Mouse (Mus musculus) embryonic fibroblast, embryonic 13.5 days (primary cell): ENCODE results near the gene Mmp20. TPM values are rescaled to one million over a fixed set of nuclear protein-coding genes. Genes with fewer than 3 reads are reported as not detected.

ENCODE experiments used
- H3K27ac ChIP-seq: 2 replicates; pipeline ENCODE4 v1.5.1; 2012; ENCODE audit warnings: low read length, control low read depth, inconsistent platforms; ENCODE audit not compliant: insufficient read depth
- H3K4me1 ChIP-seq: 2 replicates; pipeline ENCODE4 v1.6.1; 2011; ENCODE audit warnings: low read length; ENCODE audit not compliant: control insufficient read depth, insufficient read depth
- H3K4me3 ChIP-seq: 2 replicates; pipeline ENCODE4 v1.5.1; 2011; ENCODE audit warnings: mild to moderate bottlenecking, control low read depth, low read length; ENCODE audit not compliant: insufficient read depth
- CTCF ChIP-seq: IDR thresholded peaks from 2 replicates; pipeline ENCODE4 v1.5.1; 2011; ENCODE audit warnings: mild to moderate bottlenecking, control low read depth, low read length, moderate library complexity, borderline replicate concordance; ENCODE audit not compliant: insufficient read depth
- POLR2A ChIP-seq: IDR thresholded peaks from 2 replicates; pipeline ENCODE4 v1.6.1; 2011; ENCODE audit warnings: low read depth, mild to moderate bottlenecking, control low read depth, low read length, moderate library complexity
- polyA plus RNA-seq: library from polyadenylated mRNA; stranded (reverse); fragments of >200 nt; gene quantifications from 2 replicates; pipeline ENCODE4 v1.2.4, GENCODE M21; 2011; ENCODE audit warnings: low read depth; ENCODE audit not compliant: missing spikeins, insufficient read length

The Mmp20 gene
- polyA plus RNA-seq, 1 experiment = not detected

DNA sequence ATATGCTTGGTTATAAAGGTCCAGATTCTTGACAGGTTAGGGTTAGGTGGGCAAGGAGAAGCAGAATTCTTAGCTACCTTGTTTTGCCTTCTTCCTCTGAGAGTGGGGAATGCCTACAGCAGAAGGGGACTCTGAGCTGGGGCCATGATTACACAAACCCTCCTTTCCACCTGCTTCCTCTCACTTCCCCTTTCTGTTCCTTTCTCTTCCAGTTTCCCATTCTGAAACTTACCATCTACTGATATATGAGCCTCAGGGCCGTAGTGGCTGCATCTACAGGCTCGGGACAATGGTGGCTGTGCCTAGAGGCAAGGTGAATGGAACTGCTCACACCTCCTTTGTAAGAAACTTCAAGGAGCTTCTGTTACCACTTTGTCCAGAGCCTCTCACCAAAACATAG lies 58.0 kb downstream of the Mmp20 start:
- no peak overlapping the region for H3K4me3 ChIP-seq
- TF ChIP-seq CTCF (no peak), POLR2A (no peak)
- H3K4me1 ChIP-seq = no peaks in the 10 kb centered on the region
- no peak overlapping the region for H3K27ac ChIP-seq

DNA sequence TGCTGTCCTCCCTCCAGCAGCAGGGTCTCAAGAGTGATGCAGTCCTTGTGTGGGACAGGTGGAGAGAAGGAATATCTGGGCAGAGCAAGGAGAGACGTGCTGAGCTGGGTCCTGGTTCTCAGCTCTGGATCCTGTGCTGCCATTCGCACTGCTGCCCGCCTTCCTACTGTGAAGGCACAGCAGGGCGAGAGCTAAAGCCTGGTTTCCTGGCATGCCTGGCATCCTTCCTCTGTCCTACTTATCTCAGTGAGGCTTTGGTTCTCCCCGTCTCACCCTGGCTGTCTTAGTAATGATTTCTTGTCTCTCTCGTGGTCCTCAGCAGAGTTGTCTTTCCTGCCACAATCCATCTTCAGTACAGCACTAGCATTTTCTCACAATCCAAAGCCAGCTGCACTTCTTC lies 61.8 kb downstream of the Mmp20 start:
- H3K4me1 ChIP-seq = no peaks in the 10 kb centered on the region
- no peak for TF ChIP-seq CTCF
- TF ChIP-seq POLR2A = no peak
- no peak overlapping the region for H3K27ac ChIP-seq
- H3K4me3 ChIP-seq = no peak overlapping the region

DNA sequence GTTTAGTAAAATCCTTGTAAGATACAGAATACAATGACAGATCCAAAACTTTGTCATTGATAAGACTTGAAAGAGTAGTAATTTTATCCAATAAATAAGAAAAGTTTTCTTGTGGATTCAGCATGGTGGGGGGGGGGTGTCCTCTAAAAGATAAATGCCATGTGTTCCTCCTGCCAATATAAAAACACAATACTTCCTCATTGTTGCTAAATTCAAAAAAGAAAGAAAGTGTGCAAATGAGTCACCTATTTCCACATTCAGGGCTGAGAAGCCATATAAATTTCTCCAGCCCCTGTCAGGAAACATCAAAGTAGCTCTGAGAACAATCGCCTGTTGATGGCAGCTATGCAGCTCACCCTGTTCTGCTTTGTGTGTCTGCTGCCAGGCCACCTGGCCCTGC lies 63.8 kb downstream of the Mmp20 start, which contains the start of gene Mmp7:
Mmp7 (plus strand) TSS at position 301 of the 400 bp plus-strand sequence.
- no peaks in the 10 kb centered on the region for H3K4me1 ChIP-seq
- TF ChIP-seq CTCF (no peak), POLR2A (no peak)

DNA sequence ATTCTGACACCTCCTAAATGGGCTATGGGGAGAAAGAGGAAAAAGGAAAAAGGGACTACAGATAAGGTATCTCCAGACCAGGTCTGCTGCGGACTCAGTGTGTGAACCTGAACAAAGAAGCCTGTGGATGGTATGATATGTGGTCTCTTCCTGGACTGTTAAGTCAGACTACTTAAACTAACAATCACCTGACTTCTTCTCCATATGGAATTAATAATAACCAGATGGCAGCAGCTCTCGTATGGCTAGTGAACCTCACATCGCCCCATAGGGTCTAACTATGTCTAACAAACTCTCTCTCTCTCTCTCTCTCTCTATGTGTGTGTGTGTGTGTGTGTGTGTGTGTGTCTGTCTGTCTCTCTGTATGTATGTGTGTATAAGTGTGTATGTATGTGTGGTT lies 65.9 kb downstream of the Mmp20 start:
- Histone ChIP-seq H3K27ac (no peak overlapping the region), H3K4me1 (no peaks in the 10 kb centered on the region), H3K4me3 (no peak overlapping the region)
- TF ChIP-seq POLR2A (no peak), CTCF (no peak)

More for the DNA sequence above, 63.8 kb downstream of the Mmp20 start, which contains the start of gene Mmp7:
- H3K27ac ChIP-seq = no peak within 1 kb of the TSS
- no peak within 1 kb of the TSS for H3K4me3 ChIP-seq

DNA sequence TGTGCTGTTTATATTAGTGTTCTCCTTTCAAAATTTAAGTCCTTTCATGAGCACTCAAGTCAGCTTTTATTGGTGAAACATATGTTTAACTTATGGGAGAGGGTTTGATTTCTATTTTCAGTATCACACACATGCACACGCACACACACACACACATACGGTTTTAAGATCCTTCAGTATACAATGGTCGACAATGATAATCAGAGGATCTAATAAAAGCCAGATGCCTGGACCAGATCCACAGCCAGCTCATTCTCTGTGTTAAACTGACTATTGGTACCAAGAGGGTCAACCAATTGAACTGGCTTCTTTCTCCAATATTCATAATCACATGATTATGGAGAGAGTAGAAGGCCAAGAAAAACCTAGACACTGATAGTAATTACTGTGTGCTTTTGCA lies 67.6 kb downstream of the Mmp20 start:
- TF ChIP-seq CTCF (no peak), POLR2A (no peak)
- Histone ChIP-seq H3K4me1 (no peaks in the 10 kb centered on the region), H3K27ac (no peak overlapping the region), H3K4me3 (no peak overlapping the region)

DNA sequence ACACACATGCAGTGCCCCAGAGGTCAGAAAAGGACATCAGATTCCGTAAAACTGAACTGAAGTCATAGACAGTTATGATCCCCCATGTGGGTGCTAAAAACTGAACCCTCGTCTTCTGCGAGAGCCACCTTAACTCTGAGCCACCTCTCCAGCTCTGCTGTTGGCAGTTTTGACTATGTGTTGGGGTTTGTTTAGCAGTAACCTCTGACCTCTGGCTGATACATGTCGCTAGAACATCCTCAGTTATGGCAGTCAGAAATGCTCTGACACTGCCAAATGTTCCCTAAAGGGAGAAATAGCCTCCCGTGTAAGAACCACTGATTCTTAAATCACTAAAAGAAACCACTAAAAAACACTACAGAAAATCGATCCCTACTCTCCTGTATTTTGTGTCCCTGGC lies 80.7 kb downstream of the Mmp20 start:
- Histone ChIP-seq H3K4me1 (no peaks in the 10 kb centered on the region), H3K4me3 (no peak overlapping the region), H3K27ac (no peak overlapping the region)
- no peak for TF ChIP-seq CTCF
- TF ChIP-seq POLR2A = no peak

DNA sequence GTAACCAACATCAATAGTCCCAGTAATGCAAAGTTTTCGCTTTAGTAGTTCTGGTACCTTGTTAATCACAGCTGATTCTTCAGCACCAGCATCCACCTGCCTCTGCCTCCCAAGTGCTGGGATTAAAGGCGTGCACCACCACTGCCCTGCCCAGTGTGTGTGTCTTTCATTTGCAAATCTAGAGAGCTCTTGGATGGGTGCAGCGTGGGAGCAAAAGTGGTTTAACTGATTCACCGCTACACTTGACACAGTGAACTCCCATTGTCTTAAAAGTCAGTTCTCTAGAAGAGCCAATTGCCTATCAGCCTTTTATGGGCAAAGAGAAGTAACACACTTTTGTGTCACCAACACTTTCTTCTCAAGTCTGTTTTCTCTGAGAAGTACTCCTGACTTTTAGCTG lies 83.2 kb downstream of the Mmp20 start:
- H3K4me3 ChIP-seq = no peak overlapping the region
- H3K4me1 ChIP-seq = no peaks in the 10 kb centered on the region
- TF ChIP-seq POLR2A = no peak
- H3K27ac ChIP-seq = no peak overlapping the region

DNA sequence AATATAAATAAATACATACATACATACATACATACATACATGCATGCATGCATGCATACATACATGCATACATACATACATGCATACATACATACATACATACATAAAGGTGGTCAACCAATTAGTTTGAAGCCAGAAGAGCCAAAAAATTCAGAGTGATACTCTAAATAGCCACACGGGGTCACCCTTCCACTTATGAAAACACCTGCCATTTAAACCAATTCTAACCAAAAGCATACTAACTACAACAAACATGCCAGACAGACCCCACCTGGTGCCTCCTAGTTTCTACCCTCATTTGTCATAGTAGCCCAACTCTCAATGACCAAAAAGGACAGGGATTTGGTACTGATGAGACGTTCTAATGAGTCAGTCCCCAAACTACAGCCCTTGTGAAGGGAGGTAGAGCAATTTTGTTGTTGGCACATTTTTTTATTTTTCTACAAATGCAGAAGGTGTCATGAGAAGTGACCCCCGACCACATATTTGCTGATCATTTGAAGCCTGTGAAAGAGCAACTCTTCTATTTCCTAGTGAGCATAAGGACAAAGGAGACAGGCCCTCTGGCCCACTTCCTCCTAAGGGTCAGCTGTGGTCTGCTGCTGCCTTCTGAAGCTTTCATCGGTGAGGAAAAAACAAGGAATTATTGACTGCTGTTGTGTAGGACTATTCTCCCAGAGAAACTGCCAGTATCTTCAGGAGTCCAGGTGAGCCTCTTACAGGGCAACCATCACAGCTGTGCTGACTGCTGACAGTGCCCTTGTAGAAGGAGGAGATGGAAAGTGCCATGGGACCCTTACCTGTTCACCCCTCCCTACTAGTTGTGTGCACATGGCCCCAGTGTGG lies 86.3 kb downstream of the Mmp20 start:
- no peaks in the 10 kb centered on the region for H3K4me1 ChIP-seq
- no peak overlapping the region for H3K27ac ChIP-seq
- TF ChIP-seq CTCF (no peak), POLR2A (no peak)
- no peak overlapping the region for H3K4me3 ChIP-seq

DNA sequence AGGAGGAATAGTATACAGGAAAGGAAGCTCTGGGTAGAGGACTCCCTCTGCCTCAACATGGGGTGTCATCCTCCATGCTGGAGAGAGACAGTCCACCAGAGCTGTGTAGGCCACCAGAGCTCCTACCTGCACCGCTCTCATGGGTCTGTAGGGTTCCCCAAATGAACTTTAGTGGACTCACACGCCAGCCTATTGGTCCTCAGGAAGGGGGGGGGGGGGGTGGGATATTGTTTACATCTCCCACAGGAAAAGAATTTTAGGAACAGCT lies 86.8 kb downstream of the Mmp20 start:
- no peaks in the 10 kb centered on the region for H3K4me1 ChIP-seq
- TF ChIP-seq CTCF (no peak), POLR2A (no peak)
- no peak overlapping the region for H3K27ac ChIP-seq
- no peak overlapping the region for H3K4me3 ChIP-seq

DNA sequence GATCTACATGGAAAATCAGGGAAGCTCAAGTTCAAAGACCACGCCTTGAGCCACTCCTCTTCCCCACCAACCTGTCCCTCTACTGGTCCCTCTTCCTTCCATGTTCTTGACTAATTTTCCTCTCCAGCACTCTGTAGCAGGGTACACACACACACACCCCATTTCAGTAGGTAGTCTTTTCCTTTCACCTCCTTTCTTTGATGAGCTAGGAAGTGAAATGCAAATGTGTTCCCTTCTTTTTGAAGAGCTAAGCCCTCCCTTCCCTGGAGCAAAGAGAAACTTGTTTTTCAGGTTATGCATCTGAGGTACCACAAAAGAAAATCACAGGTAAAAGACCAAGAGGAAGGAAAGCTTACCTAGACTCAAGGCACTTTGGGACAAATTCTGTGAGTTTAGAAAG lies 93.5 kb downstream of the Mmp20 start:
- no peak overlapping the region for H3K27ac ChIP-seq
- H3K4me3 ChIP-seq = no peak overlapping the region
- TF ChIP-seq CTCF (no peak), POLR2A (no peak)
- no peaks in the 10 kb centered on the region for H3K4me1 ChIP-seq

Other genes with a start within 250 kb of the Mmp20 start
- not detected in 2 replicates for gene Mmp1b, start 240.2 kb upstream of the Mmp20 start, polyA plus RNA-seq
- gene Mmp3, start 182.4 kb upstream of the Mmp20 start, polyA plus RNA-seq = 15.5 and 16.4 TPM in 2 replicates
- 0.52 TPM in 1 of 2 replicates, not detected in the other for gene Mmp10, start 125.9 kb upstream of the Mmp20 start, polyA plus RNA-seq
- gene Mmp8, start 69.8 kb upstream of the Mmp20 start, polyA plus RNA-seq = not detected in 2 replicates
- not detected in 2 replicates for gene Mmp27, start 56.8 kb upstream of the Mmp20 start, polyA plus RNA-seq
- gene Mmp7, start 63.9 kb downstream of the Mmp20 start, polyA plus RNA-seq = not detected in 2 replicates
- 144 and 171 TPM in 2 replicates for gene Tmem123, start 135.8 kb downstream of the Mmp20 start, polyA plus RNA-seq
- gene Birc2, start 208.8 kb downstream of the Mmp20 start, polyA plus RNA-seq = 21.0 and 25.4 TPM in 2 replicates
- 29.3 and 33.7 TPM in 2 replicates for gene Birc3, start 245.0 kb downstream of the Mmp20 start, polyA plus RNA-seq